Mouse (Mus musculus): ENCODE data around the gene Casp8ap2. TPM values are rescaled to one million over a fixed set of nuclear protein-coding genes. Genes with fewer than 3 reads are reported as not detected.

Casp8ap2 gene
- total and polyA plus RNA-seq, 2 experiments from 2014 or later: 32.2 to 35.6 TPM

- DNase-seq (ENCODE audit: low spot score) (no peak), ATAC-seq (no peak)
- no peaks in the 10 kb centered on the region for H3K9me3 ChIP-seq (ENCODE audit: low read length)
- H3K4me3 ChIP-seq (ENCODE audit: low read length): no peak overlapping the region
- no peak for TF ChIP-seq CTCF (IDR thresholded peaks at IDR 0.05; ENCODE audit: low read depth)
- no peak overlapping the region for H3K4me2 ChIP-seq (ENCODE audit: low read depth, low read length)
- 84% methylated on average over 5 of the region's 5 CpGs for WGBS
- no peaks in the 10 kb centered on the region for H3K27me3 ChIP-seq (ENCODE audit: insufficient read depth, low read length)
- H3K27ac ChIP-seq: no peak overlapping the region
- no peak overlapping the region for H3K9ac ChIP-seq (replicated peaks; ENCODE audit: low read length)
- peaks cover 15% of the 10 kb centered on the region; the same call in 1 of the 2 replicates for H3K36me3 ChIP-seq (ENCODE audit: insufficient read depth, low read length)
- H3K4me1 ChIP-seq (ENCODE audit: insufficient read depth, low read length): peaks cover 12% of the 10 kb centered on the region; the same call in 1 of the 2 replicates
Observed at GRCm38 (mm10) chr4:32573586-32573985, 41.7 kb upstream of the Casp8ap2 start.

- TF ChIP-seq CTCF (IDR thresholded peaks at IDR 0.05; ENCODE audit: low read depth): peak; percentile 47; the same call in 1 of the 2 replicates
- H3K36me3 ChIP-seq (ENCODE audit: insufficient read depth, low read length): peaks cover 18% of the 10 kb centered on the region; the same call in 1 of the 2 replicates
- DNase-seq (ENCODE audit: low spot score): no peak
- no peaks in the 10 kb centered on the region for H3K9me3 ChIP-seq (ENCODE audit: low read length)
- H3K4me3 ChIP-seq (ENCODE audit: low read length): no peak overlapping the region
- peaks cover 12% of the 10 kb centered on the region; the same call in 1 of the 2 replicates for H3K4me1 ChIP-seq (ENCODE audit: insufficient read depth, low read length)
- H3K27ac ChIP-seq: no peak overlapping the region
- no peak for ATAC-seq
- 92% methylated on average over 1 of the region's 1 CpGs for whole genome bisulfite sequencing
- no peaks in the 10 kb centered on the region for H3K27me3 ChIP-seq (ENCODE audit: insufficient read depth, low read length)
- no peak overlapping the region for H3K4me2 ChIP-seq (ENCODE audit: low read depth, low read length)
- no peak overlapping the region for H3K9ac ChIP-seq (replicated peaks; ENCODE audit: low read length)
Observed at GRCm38 (mm10) chr4:32574604-32575003, 40.6 kb upstream of the Casp8ap2 start.

GRCm38 (mm10) chr4:32575165-32575564, 40.1 kb upstream of the Casp8ap2 start:
- no peak overlapping the region for H3K9ac ChIP-seq (replicated peaks; ENCODE audit: low read length)
- peaks cover 23% of the 10 kb centered on the region; the same call in 1 of the 2 replicates for H3K36me3 ChIP-seq (ENCODE audit: insufficient read depth, low read length)
- H3K4me2 ChIP-seq (ENCODE audit: low read depth, low read length): no peak overlapping the region
- no peaks in the 10 kb centered on the region for H3K9me3 ChIP-seq (ENCODE audit: low read length)
- H3K27me3 ChIP-seq (ENCODE audit: insufficient read depth, low read length): no peaks in the 10 kb centered on the region
- H3K27ac ChIP-seq: no peak overlapping the region
- 77% methylated on average over 9 of the region's 9 CpGs for WGBS
- H3K4me1 ChIP-seq (ENCODE audit: insufficient read depth, low read length): peaks cover 7% of the 10 kb centered on the region; the same call in 1 of the 2 replicates
- DNase-seq (ENCODE audit: low spot score) (no peak), ATAC-seq (no peak)
- no peak for TF ChIP-seq CTCF (IDR thresholded peaks at IDR 0.05; ENCODE audit: low read depth)
- no peak overlapping the region for H3K4me3 ChIP-seq (ENCODE audit: low read length)

GRCm38 (mm10) chr4:32579850-32580249, 35.4 kb upstream of the Casp8ap2 start:
- no peak for ATAC-seq
- peaks cover 31% of the 10 kb centered on the region for H3K36me3 ChIP-seq (ENCODE audit: insufficient read depth, low read length)
- H3K27me3 ChIP-seq (ENCODE audit: insufficient read depth, low read length): no peaks in the 10 kb centered on the region
- H3K27ac ChIP-seq: no peak overlapping the region
- no peak for DNase-seq (ENCODE audit: low spot score)
- 82% methylated on average over 8 of the region's 8 CpGs for WGBS
- H3K4me2 ChIP-seq (ENCODE audit: low read depth, low read length): no peak overlapping the region
- TF ChIP-seq CTCF (IDR thresholded peaks at IDR 0.05; ENCODE audit: low read depth): no peak
- no peaks in the 10 kb centered on the region for H3K4me1 ChIP-seq (ENCODE audit: insufficient read depth, low read length)
- H3K4me3 ChIP-seq (ENCODE audit: low read length): no peak overlapping the region
- H3K9me3 ChIP-seq (ENCODE audit: low read length): no peaks in the 10 kb centered on the region
- H3K9ac ChIP-seq (replicated peaks; ENCODE audit: low read length): no peak overlapping the region

- no peak for TF ChIP-seq CTCF (IDR thresholded peaks at IDR 0.05; ENCODE audit: low read depth)
- Histone ChIP-seq H3K9me3 (ENCODE audit: low read length) (no peaks in the 10 kb centered on the region), H3K27me3 (ENCODE audit: insufficient read depth, low read length) (no peaks in the 10 kb centered on the region), H3K4me2 (ENCODE audit: low read depth, low read length) (no peak overlapping the region), H3K4me1 (ENCODE audit: insufficient read depth, low read length) (no peaks in the 10 kb centered on the region), H3K9ac (replicated peaks; ENCODE audit: low read length) (no peak overlapping the region), H3K4me3 (ENCODE audit: low read length) (no peak overlapping the region), H3K27ac (no peak overlapping the region), H3K36me3 (ENCODE audit: insufficient read depth, low read length) (peaks cover 16% of the 10 kb centered on the region)
- ATAC-seq: no peak
- whole genome bisulfite sequencing: 71% methylated on average over 6 of the region's 6 CpGs
- DNase-seq (ENCODE audit: low spot score): no peak
Observed at GRCm38 (mm10) chr4:32584181-32584580, 31.1 kb upstream of the Casp8ap2 start.

GRCm38 (mm10) chr4:32586596-32586995, 28.7 kb upstream of the Casp8ap2 start:
- 15% methylated on average over 9 of the region's 9 CpGs for WGBS
- DNase-seq (ENCODE audit: low spot score): peak; percentile 46
- ATAC-seq: no peak

GRCm38 (mm10) chr4:32587543-32587942, 27.7 kb upstream of the Casp8ap2 start:
- no peak overlapping the region for H3K4me2 ChIP-seq (ENCODE audit: low read depth, low read length)
- no peak overlapping the region for H3K9ac ChIP-seq (replicated peaks; ENCODE audit: low read length)
- H3K27me3 ChIP-seq (ENCODE audit: insufficient read depth, low read length): no peaks in the 10 kb centered on the region
- no peaks in the 10 kb centered on the region for H3K9me3 ChIP-seq (ENCODE audit: low read length)
- 92% methylated on average over 5 of the region's 5 CpGs for WGBS
- no peak overlapping the region for H3K27ac ChIP-seq
- DNase-seq (ENCODE audit: low spot score) (no peak), ATAC-seq (no peak)
- no peak for TF ChIP-seq CTCF (IDR thresholded peaks at IDR 0.05; ENCODE audit: low read depth)
- no peaks in the 10 kb centered on the region for H3K36me3 ChIP-seq (ENCODE audit: insufficient read depth, low read length)
- no peak overlapping the region for H3K4me3 ChIP-seq (ENCODE audit: low read length)
- H3K4me1 ChIP-seq (ENCODE audit: insufficient read depth, low read length): no peaks in the 10 kb centered on the region

More at GRCm38 (mm10) chr4:32586596-32586995, 28.7 kb upstream of the Casp8ap2 start:
- no peaks in the 10 kb centered on the region for H3K27me3 ChIP-seq (ENCODE audit: insufficient read depth, low read length)
- no peak overlapping the region for H3K4me2 ChIP-seq (ENCODE audit: low read depth, low read length)
- peaks cover 1% of the 10 kb centered on the region; the same call in 1 of the 2 replicates for H3K36me3 ChIP-seq (ENCODE audit: insufficient read depth, low read length)
- H3K4me1 ChIP-seq (ENCODE audit: insufficient read depth, low read length): no peaks in the 10 kb centered on the region
- H3K9ac ChIP-seq (replicated peaks; ENCODE audit: low read length): no peak overlapping the region
- H3K9me3 ChIP-seq (ENCODE audit: low read length): no peaks in the 10 kb centered on the region
- peak; percentile 71 for TF ChIP-seq CTCF (IDR thresholded peaks at IDR 0.05; ENCODE audit: low read depth)
- H3K27ac ChIP-seq: no peak overlapping the region
- H3K4me3 ChIP-seq (ENCODE audit: low read length): no peak overlapping the region
